Mouse (Mus musculus): ENCODE results near the gene Anp32a. TPM values are rescaled to one million over a fixed set of nuclear protein-coding genes. Genes with fewer than 3 reads are reported as not detected.
A peak's percentile ranks its signal among the peaks of the same experiment; 100 is the strongest.

Anp32a gene
- polyA plus RNA-seq, 1 experiment from 2014 or later: 130 TPM

- ATAC-seq (ENCODE audit: low read depth): peak; percentile 25
- H3K27me3 ChIP-seq: no peaks in the 10 kb centered on the region
- H3K4me3 ChIP-seq: peak overlapping the region; percentile 92
- WGBS: under 1% methylated on average over 47 of the region's 48 CpGs
- peak overlapping the region; percentile 97 for H3K9ac ChIP-seq
- peak overlapping the region; percentile 82 for H3K4me2 ChIP-seq
- peak overlapping the region; percentile 99 for H3K27ac ChIP-seq (replicated peaks)
- H3K4me1 ChIP-seq (replicated peaks): peaks cover 29% of the 10 kb centered on the region
- no peaks in the 10 kb centered on the region for H3K9me3 ChIP-seq
- no peaks in the 10 kb centered on the region for H3K36me3 ChIP-seq
Measured at GRCm38 (mm10) chr9:62340301-62341122, 581 bp upstream of the Anp32a start.

GRCm38 (mm10) chr9:62341701-62342440 is 778 bp downstream of the Anp32a start:
- Histone ChIP-seq H3K27ac (replicated peaks) (peak overlapping the region; percentile 99), H3K4me2 (peak overlapping the region; percentile 82), H3K27me3 (no peaks in the 10 kb centered on the region), H3K36me3 (no peaks in the 10 kb centered on the region), H3K9me3 (no peaks in the 10 kb centered on the region), H3K4me1 (replicated peaks) (peaks cover 42% of the 10 kb centered on the region), H3K9ac (peak overlapping the region; percentile 97), H3K4me3 (peak overlapping the region; percentile 92)
- under 1% methylated on average over 52 of the region's 54 CpGs for WGBS
- peak; percentile 21 for ATAC-seq (ENCODE audit: low read depth)

- Histone ChIP-seq H3K27ac (replicated peaks) (peak overlapping the region; percentile 99), H3K9me3 (no peaks in the 10 kb centered on the region), H3K9ac (peak overlapping the region; percentile 97), H3K36me3 (no peaks in the 10 kb centered on the region), H3K27me3 (no peaks in the 10 kb centered on the region), H3K4me2 (peak overlapping the region; percentile 82), H3K4me3 (peak overlapping the region; percentile 92), H3K4me1 (replicated peaks) (peaks cover 49% of the 10 kb centered on the region)
- WGBS: under 1% methylated on average over 48 of the region's 48 CpGs
- 0 out of 2 replicates have a peak, but pooled peaks have one; percentile 6 for ATAC-seq (ENCODE audit: low read depth)
Measured at GRCm38 (mm10) chr9:62342441-62343191, 1.5 kb downstream of the Anp32a start.

GRCm38 (mm10) chr9:62343192-62343903 is 2.3 kb downstream of the Anp32a start:
- peak overlapping the region; percentile 92 for H3K4me3 ChIP-seq
- H3K9me3 ChIP-seq: no peaks in the 10 kb centered on the region
- H3K27me3 ChIP-seq: no peaks in the 10 kb centered on the region
- peak; percentile 54 for ATAC-seq (ENCODE audit: low read depth)
- H3K36me3 ChIP-seq: no peaks in the 10 kb centered on the region
- 1% methylated on average over 52 of the region's 56 CpGs for WGBS
- H3K27ac ChIP-seq (replicated peaks): peak overlapping the region; percentile 99
- peak overlapping the region; percentile 97 for H3K9ac ChIP-seq
- H3K4me1 ChIP-seq (replicated peaks): peaks cover 52% of the 10 kb centered on the region
- peak overlapping the region; percentile 82 for H3K4me2 ChIP-seq

GRCm38 (mm10) chr9:62343904-62344491 is 2.9 kb downstream of the Anp32a start:
- under 1% methylated on average over 52 of the region's 52 CpGs for WGBS
- no peaks in the 10 kb centered on the region for H3K9me3 ChIP-seq
- peak overlapping the region; percentile 92 for H3K4me3 ChIP-seq
- H3K27me3 ChIP-seq: no peaks in the 10 kb centered on the region
- H3K4me1 ChIP-seq (replicated peaks): peaks cover 52% of the 10 kb centered on the region
- peak overlapping the region; percentile 82 for H3K4me2 ChIP-seq
- peak overlapping the region; percentile 99 for H3K27ac ChIP-seq (replicated peaks)
- H3K36me3 ChIP-seq: no peaks in the 10 kb centered on the region
- H3K9ac ChIP-seq: peak overlapping the region; percentile 97
- peak; percentile 10; the same call in 1 of the 2 replicates for ATAC-seq (ENCODE audit: low read depth)

GRCm38 (mm10) chr9:62344545-62344944 is 3.5 kb downstream of the Anp32a start:
- ATAC-seq (ENCODE audit: low read depth): 0 out of 2 replicates have a peak, but pooled peaks have one; percentile 4
- Histone ChIP-seq H3K27ac (replicated peaks) (peak overlapping the region; percentile 99), H3K4me2 (peak overlapping the region; percentile 82), H3K36me3 (no peaks in the 10 kb centered on the region), H3K9ac (peak overlapping the region; percentile 97), H3K4me1 (replicated peaks) (peaks cover 54% of the 10 kb centered on the region), H3K4me3 (peak overlapping the region; percentile 92), H3K9me3 (no peaks in the 10 kb centered on the region), H3K27me3 (no peaks in the 10 kb centered on the region)
- WGBS: under 1% methylated on average over 24 of the region's 26 CpGs

DNA sequence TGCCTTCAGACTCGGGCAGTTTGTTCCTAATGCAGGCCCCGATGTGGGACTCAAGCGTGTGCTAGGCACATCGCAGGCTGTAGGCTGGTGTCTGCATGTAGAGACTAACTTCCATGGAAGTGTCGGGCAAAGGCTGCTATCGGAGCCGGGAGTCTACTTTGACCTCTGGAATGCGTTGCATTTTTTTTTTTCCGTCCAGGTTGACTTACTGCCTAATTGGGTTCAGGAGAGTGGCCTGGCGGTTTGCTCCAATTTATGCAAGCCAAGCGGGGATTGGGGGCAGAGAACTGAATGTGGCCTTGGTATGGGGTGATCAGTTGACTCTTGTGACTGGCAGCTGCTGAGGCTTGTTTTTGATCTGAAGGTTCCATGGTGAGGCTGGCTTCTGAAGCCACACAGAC is 4.0 kb downstream of the Anp32a start:
- Histone ChIP-seq H3K36me3 (no peaks in the 10 kb centered on the region), H3K9me3 (no peaks in the 10 kb centered on the region), H3K27ac (replicated peaks) (peak overlapping the region; percentile 99), H3K4me3 (peak overlapping the region; percentile 92), H3K27me3 (no peaks in the 10 kb centered on the region), H3K9ac (peak overlapping the region; percentile 97), H3K4me2 (peak overlapping the region; percentile 82), H3K4me1 (replicated peaks) (peaks cover 57% of the 10 kb centered on the region)
- 4% methylated on average over 11 of the region's 11 CpGs for WGBS
- no peak for ATAC-seq (ENCODE audit: low read depth)

DNA sequence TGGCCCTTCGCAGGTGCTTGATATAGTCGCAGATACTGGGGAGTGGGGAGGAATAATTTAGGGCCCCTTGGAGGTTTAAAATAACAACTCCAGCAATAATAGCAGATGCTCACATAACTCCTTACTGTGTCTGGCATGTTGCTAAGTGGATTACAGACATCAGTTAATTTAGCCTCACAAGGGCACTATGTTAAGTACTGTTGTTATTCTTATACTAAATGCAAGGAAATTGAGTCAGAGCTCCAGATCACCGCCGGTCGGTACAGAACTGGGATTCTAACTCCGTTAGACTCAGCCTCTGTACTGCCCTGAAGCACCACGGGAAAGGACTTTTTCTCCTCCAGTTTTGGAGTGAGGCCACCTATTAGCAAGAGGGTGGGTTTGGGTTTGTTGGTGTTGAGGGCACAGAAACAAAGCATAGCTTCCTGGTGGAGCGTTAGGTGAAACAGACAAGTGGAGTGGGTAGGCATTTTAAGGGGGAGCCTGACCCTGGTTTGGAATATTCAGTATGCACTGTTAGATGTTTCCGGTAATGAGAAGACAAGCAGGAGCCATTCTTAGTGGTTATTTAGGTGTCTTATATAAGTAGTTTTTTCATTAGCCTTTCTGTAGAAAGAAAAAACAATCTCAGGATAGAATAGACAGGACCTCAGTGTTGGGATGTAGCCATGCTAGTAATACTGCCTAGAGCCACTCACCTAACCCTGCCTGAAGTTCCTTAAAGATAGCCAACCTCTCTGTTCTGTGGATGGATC is 4.7 kb downstream of the Anp32a start:
- Histone ChIP-seq H3K27me3 (no peaks in the 10 kb centered on the region), H3K9ac (peak overlapping the region; percentile 97; the same call in 1 of the 2 replicates), H3K9me3 (no peaks in the 10 kb centered on the region), H3K36me3 (no peaks in the 10 kb centered on the region), H3K4me2 (peak overlapping the region; percentile 82), H3K4me3 (peak overlapping the region; percentile 92), H3K4me1 (replicated peaks) (peaks cover 60% of the 10 kb centered on the region), H3K27ac (replicated peaks) (peak overlapping the region; percentile 99)
- WGBS: 45% methylated on average over 9 of the region's 9 CpGs
- ATAC-seq (ENCODE audit: low read depth): no peak

DNA sequence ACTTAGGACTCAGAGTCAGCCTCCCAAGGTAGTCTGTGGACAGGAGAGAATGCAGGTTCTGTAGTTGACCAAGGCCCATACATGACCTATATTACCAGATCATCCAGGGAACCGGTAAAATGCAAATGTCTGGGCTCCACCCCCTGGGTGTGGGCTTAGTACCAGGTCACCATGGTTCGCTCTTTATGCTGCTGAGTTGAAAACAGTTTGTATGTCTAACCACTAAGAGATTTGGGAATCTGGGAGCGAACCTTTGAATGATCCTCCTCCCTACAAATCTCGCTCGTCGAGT is 5.2 kb downstream of the Anp32a start:
- Histone ChIP-seq H3K27ac (replicated peaks) (no peak overlapping the region), H3K4me2 (peak overlapping the region; percentile 82), H3K36me3 (no peaks in the 10 kb centered on the region), H3K9ac (peak overlapping the region; percentile 52; the same call in 1 of the 2 replicates), H3K9me3 (no peaks in the 10 kb centered on the region), H3K4me1 (replicated peaks) (peaks cover 64% of the 10 kb centered on the region), H3K27me3 (no peaks in the 10 kb centered on the region), H3K4me3 (peak overlapping the region; percentile 6; the same call in 1 of the 2 replicates)
- ATAC-seq (ENCODE audit: low read depth): no peak
- 69% methylated on average over 6 of the region's 6 CpGs for WGBS

DNA sequence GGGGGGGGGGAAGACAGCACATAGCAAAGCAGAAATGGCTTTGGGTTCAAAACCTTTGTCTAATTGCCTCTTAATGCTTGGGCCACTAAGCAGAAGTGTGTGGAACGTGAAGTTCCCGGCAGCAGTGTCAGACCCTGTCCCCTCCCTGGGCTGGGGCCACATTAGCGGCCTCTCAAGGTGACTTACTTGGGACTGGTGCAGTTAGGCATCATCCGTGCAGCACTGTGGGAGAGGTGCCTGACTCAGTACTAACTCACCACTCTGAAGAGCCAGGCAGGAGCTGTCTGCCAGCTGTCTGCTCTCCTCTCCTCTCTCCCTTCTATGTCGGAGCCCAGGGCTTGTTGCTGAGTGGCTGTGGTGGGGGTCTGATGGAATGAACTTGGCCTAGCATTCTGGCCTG is 6.1 kb downstream of the Anp32a start:
- 73% methylated on average over 5 of the region's 5 CpGs for WGBS
- Histone ChIP-seq H3K27ac (replicated peaks) (no peak overlapping the region), H3K9ac (0 out of 2 replicates have a peak overlapping the region, but pooled peaks have one; percentile 9), H3K36me3 (no peaks in the 10 kb centered on the region), H3K4me2 (peak overlapping the region; percentile 4; the same call in 1 of the 2 replicates), H3K27me3 (no peaks in the 10 kb centered on the region), H3K4me3 (no peak overlapping the region), H3K9me3 (no peaks in the 10 kb centered on the region), H3K4me1 (replicated peaks) (peaks cover 73% of the 10 kb centered on the region)
- no peak for ATAC-seq (ENCODE audit: low read depth)
